Mouse (Mus musculus) embryonic facial prominence, embryonic 11.5 days (tissue): ENCODE results near the gene Hist1h2bp. TPM values are rescaled to one million over a fixed set of nuclear protein-coding genes. Genes with fewer than 3 reads are reported as not detected.
"Not testable (repeated sequence)": the region's sequence is repeated elsewhere in the genome, so short reads cannot be mapped to it uniquely, and the experiment has no call there.

Experiments used
- ATAC-seq: fragments of 200-750 bp; cut with Nextera tagmentation; replicated peaks from 2 replicates; pipeline ENCODE4 v1.8.0; 2017; ENCODE audit warnings: low read depth; ENCODE audit not compliant: insufficient number of reproducible peaks, low FRiP score, low TSS enrichment
- DNase-seq: peaks from one replicate; pipeline ENCODE4 v3.0.0-alpha.2; 2015; ENCODE audit warnings: low spot score
- H3K27ac ChIP-seq: fragments of 300-500 bp; sonication (generic); replicated peaks from 2 replicates; pipeline ENCODE4 v1.5.1; 2014; ENCODE audit warnings: mild to moderate bottlenecking, low read depth, low read length, control low read depth
- H3K27me3 ChIP-seq: fragments of 300-500 bp; sonication (generic); 2 replicates; pipeline ENCODE4 v1.6.1; 2014; ENCODE audit warnings: mild to moderate bottlenecking, low read length, moderate library complexity, mixed read lengths; ENCODE audit not compliant: control insufficient read depth, insufficient read depth
- H3K36me3 ChIP-seq: fragments of 300-500 bp; sonication (generic); replicated peaks from 2 replicates; pipeline ENCODE4 v1.6.1; 2014; ENCODE audit warnings: low read depth, mild to moderate bottlenecking, low read length, moderate library complexity, mixed read lengths; ENCODE audit not compliant: control insufficient read depth, insufficient read depth
- H3K4me1 ChIP-seq: fragments of 300-500 bp; sonication (generic); 2 replicates; pipeline ENCODE4 v1.6.1; 2014; ENCODE audit warnings: low read length, mixed read lengths; ENCODE audit not compliant: control insufficient read depth, insufficient read depth
- H3K4me2 ChIP-seq: fragments of 300-500 bp; sonication (generic); 2 replicates; pipeline ENCODE4 v1.6.1; 2014; ENCODE audit warnings: low read depth, mild to moderate bottlenecking, control low read depth, low read length, moderate library complexity
- H3K4me3 ChIP-seq: fragments of 300-500 bp; sonication (generic); 2 replicates; pipeline ENCODE4 v1.5.1; 2014; ENCODE audit warnings: low read depth, low read length, control low read depth
- H3K9ac ChIP-seq: fragments of 300-500 bp; sonication (generic); replicated peaks from 2 replicates; pipeline ENCODE4 v1.6.1; 2014; ENCODE audit warnings: mild to moderate bottlenecking, control low read depth, low read length
- H3K9me3 ChIP-seq: fragments of 300-500 bp; sonication (generic); replicated peaks from 2 replicates; pipeline ENCODE4 v1.6.1; 2016; ENCODE audit warnings: mild to moderate bottlenecking, low read length, inconsistent platforms, mixed read lengths; ENCODE audit not compliant: control insufficient read depth
- WGBS: fragments of 180-500 bp; shearing (Covaris S2); extraction: QIAGEN DNeasy Blood & Tissue Kit; methylation state at CpG from one replicate; pipeline ENCODE4 v1.1.7; 2014; 5-methylcytosine and 5-hydroxymethylcytosine counted together
- polyA plus RNA-seq: library from polyadenylated mRNA; unstranded; fragments of >200 nt; fragmentation: Nextera tagmentation; extraction: Ambion mirVana; gene quantifications from 2 replicates; pipeline ENCODE4 v1.2.1, GENCODE M21; 2014

Gene Hist1h2bp
- polyA plus RNA-seq, 1 experiment from 2014 or later, result 3.1 TPM

DNA sequence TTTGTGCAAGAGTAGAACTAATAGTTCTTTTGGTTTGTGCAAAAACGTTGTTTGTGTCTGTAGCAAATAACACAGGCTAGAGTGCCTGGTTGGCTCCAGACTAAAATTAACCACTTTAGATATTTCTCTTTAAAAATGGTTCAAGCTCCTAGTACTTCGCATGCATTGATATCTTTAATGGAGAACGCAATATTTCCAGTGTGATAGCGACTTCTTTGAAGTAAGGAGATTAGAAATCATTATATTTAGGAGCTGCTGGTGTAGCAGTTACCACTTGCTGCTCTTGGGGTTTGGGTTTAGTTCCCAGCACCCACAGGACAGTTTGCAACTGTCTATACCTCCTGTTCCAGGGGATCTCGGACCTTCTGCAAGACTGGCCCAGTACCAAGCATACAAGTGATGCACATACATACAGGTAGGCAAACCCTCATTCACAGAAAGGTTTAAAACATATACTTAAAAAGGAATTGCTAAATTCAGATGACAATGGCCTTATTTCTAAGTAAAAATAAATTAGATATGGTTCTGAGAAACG, 6.2 kb upstream of the Hist1h2bp start:
- 0 out of 2 replicates have a peak overlapping the region, but pooled peaks have one; percentile 4 for H3K4me3 ChIP-seq
- peak overlapping the region; percentile 96 for H3K9ac ChIP-seq
- H3K4me2 ChIP-seq, result peak overlapping the region; percentile 88; the same call in 1 of the 2 replicates
- no peaks in the 10 kb centered on the region for H3K36me3 ChIP-seq
- DNase-seq (no peak), ATAC-seq (no peak)
- WGBS, result 44% methylated on average over 6 of the region's 6 CpGs
- peak overlapping the region; percentile 99 for H3K27ac ChIP-seq
- no peaks in the 10 kb centered on the region for H3K9me3 ChIP-seq
- H3K27me3 ChIP-seq, result no peaks in the 10 kb centered on the region
- H3K4me1 ChIP-seq, result no peaks in the 10 kb centered on the region

DNA sequence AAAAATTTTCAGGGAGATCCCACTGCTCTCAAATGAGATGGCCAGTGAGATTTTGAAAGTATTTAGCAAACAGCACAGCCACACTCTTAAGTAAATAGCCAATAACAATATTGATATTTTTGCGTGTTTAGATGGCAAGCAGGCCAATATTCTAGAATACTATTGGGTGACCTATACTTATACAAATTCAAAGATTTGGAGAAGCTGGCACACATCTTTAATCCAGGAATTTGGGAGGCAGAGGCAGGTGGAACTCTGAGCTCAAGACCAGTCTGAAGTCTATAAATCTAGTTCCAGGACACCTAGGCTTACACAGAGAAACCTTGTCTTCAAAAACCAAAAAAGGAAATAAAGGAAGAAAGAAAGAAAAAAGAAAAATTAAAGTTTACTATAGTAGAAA, 5.6 kb upstream of the Hist1h2bp start:
- DNase-seq (no peak), ATAC-seq (no peak)
- Histone ChIP-seq H3K9ac (no peak overlapping the region), H3K27ac (no peak overlapping the region), H3K27me3 (no peaks in the 10 kb centered on the region), H3K4me2 (no peak overlapping the region), H3K9me3 (no peaks in the 10 kb centered on the region), H3K4me3 (no peak overlapping the region), H3K36me3 (no peaks in the 10 kb centered on the region), H3K4me1 (no peaks in the 10 kb centered on the region)
- WGBS, result 90% methylated on average over 1 of the region's 1 CpGs

DNA sequence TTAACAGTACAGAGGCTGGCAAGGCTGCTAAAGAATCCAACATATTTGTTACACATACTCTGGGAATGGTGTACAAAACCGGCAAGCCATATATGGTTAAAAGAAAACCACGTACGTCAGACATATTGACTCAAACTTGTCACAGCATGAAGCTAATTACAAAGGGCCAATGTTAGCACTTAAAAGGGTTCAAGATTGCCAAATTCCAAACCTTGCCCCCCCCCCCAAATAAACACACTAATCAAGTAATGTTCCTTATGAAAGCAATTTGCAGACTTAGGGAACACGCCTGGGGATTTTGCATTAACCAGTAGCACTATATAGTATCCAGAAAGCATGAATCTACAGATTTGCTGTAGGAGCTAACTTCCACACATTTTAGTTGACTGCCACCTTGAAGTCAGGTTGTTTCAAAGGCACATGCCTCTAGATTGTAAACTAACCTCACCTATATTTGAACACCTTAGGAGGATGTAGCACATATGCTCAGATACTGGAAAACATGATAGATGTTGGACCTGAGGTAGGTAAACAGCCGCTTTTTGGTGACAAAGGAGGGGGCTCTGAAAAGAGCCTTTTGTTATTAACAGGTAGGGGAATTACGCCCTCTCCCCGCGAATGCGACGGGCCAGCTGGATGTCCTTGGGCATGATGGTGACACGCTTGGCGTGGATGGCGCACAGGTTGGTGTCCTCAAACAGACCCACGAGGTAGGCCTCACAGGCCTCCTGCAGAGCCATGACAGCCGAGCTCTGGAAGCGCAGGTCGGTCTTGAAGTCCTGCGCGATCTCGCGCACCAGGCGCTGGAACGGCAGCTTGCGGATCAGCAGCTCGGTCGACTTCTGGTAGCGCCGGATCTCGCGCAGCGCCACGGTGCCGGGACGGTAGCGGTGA, 4.7 kb upstream of the Hist1h2bp start:
- peak overlapping the region; percentile 41 for H3K4me3 ChIP-seq
- ATAC-seq, H3K36me3 ChIP-seq, H3K4me1 ChIP-seq, H3K27me3 ChIP-seq, H3K9me3 ChIP-seq: not testable (repeated sequence)
- WGBS, result under 1% methylated on average over 14 of the region's 35 CpGs
- DNase-seq, result peak; percentile 76
- H3K9ac ChIP-seq, result peak overlapping the region; percentile 69
- H3K27ac ChIP-seq, result peak overlapping the region; percentile 90
- peak overlapping the region; percentile 47 for H3K4me2 ChIP-seq

DNA sequence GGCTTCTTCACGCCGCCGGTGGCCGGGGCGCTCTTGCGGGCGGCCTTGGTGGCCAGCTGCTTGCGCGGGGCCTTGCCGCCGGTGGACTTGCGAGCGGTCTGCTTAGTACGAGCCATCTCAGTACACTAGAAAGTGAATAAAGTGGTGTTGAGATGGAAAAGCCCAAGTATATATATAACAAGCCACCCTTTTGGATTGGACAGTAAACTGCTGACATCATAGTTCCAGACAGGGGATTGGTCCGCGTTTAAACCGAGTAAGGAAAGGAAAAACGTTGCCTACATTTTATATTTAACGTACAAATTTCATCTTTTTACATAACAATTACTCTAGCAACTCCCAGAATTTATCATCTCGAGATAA, 4.0 kb upstream of the Hist1h2bp start, which contains the start of gene Hist1h3i:
Hist1h3i (minus strand) TSS at position 116 of the 363 bp plus-strand sequence.
- Histone ChIP-seq H3K4me2 (peak within 1 kb of the TSS; percentile 47), H3K27me3 (no peaks in the 10 kb centered on the region)

DNA sequence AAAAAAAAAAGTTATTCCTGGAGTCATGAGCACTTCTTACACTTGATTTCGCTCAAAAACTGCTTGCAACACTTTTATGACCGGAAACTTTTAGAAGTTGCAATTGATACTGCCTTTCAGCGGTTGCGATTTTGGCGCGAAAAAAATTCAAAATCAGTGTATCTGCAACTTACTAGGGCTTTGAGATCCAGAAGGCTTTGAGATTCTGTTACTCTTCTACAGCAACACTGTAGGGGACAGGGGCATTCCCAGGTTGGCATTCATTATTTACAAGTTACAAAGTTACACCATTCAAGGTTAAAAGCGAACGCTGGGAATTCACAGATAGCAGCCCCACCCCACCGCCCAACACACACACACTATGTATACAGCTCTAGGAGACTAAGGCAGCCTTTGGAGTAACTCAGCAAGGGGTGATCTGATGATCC, 3.5 kb upstream of the Hist1h2bp start:
- Histone ChIP-seq H3K36me3 (no peaks in the 10 kb centered on the region), H3K27ac (peak overlapping the region; percentile 88), H3K9me3 (no peaks in the 10 kb centered on the region), H3K27me3 (no peaks in the 10 kb centered on the region), H3K4me1 (no peaks in the 10 kb centered on the region), H3K4me2 (peak overlapping the region; percentile 42), H3K4me3 (peak overlapping the region; percentile 25), H3K9ac (peak overlapping the region; percentile 60)
- DNase-seq, result peak; percentile 78
- ATAC-seq, result no peak
- 2% methylated on average over 9 of the region's 9 CpGs for WGBS

More for the DNA sequence above, 4.0 kb upstream of the Hist1h2bp start, which contains the start of gene Hist1h3i:
- Histone ChIP-seq H3K4me3 (peak within 1 kb of the TSS; percentile 41), H3K9me3 (no peaks in the 10 kb centered on the region), H3K9ac (peak within 1 kb of the TSS; percentile 69), H3K27ac (peak within 1 kb of the TSS; percentile 90), H3K4me1 (no peaks in the 10 kb centered on the region), H3K36me3 (no peaks in the 10 kb centered on the region)
- peak; percentile 68 for ATAC-seq
- DNase-seq, result peak; percentile 94
- WGBS, result under 1% methylated on average over 13 of the region's 20 CpGs

DNA sequence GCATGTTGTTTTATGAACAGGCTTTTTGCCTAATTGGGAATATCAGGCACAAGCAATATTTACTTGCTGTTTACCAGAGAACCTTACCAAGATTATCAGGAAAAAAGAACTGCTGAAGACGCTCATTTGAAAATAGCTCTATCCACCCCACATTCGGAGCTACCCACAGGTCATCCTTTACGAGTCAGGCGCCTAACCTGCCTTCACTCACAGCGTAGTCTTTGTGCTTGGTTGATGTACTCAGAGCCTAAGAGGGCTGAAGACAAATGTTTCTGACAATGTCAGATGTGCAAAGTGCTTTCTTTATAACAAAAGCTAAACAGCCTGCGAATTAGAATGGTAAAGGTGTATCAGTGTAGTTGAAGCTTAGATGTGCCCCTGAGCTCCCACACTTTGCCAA, 3.0 kb upstream of the Hist1h2bp start:
- Histone ChIP-seq H3K9ac (peak overlapping the region; percentile 60), H3K9me3 (no peaks in the 10 kb centered on the region), H3K27ac (peak overlapping the region; percentile 88), H3K4me1 (no peaks in the 10 kb centered on the region), H3K4me2 (no peak overlapping the region; the same call in 1 of the 2 replicates), H3K27me3 (no peaks in the 10 kb centered on the region), H3K4me3 (no peak overlapping the region), H3K36me3 (no peaks in the 10 kb centered on the region)
- 30% methylated on average over 6 of the region's 6 CpGs for WGBS
- DNase-seq (peak; percentile 32), ATAC-seq (no peak)

DNA sequence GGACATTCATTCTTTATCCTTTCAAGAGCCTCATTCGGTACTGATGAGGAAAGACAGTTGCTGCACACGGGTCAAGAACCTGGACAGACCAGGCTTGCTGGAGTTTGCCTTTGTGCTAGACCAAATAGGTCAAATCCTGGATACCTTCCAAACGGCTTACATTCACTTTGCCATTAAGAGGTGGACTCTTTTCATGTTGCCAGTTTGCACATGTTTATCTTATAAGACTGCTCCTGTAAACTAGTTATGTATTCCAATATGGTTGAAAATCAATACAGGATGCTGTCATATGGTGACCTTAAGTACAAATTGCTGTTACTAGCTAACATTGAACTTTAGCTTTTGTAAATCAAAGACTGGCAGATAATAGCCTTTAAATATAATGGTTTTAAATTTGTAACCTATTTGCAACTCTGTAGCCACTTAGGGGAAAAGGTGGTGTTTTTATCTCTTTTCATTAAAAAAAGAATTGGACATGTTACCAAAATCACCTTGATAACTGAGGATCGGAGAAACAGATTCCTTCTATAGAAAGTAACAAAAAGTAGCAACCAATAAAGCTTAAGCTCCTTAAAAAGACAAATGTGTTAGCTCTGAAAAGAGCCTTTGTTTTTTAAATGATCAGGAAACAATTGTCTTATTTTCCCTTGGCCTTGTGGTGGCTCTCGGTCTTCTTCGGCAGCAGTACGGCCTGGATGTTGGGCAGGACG, 917 bp upstream of the Hist1h2bp start:
- no peaks in the 10 kb centered on the region for H3K4me1 ChIP-seq
- H3K27me3 ChIP-seq, result no peaks in the 10 kb centered on the region
- 5% methylated on average over 8 of the region's 8 CpGs for WGBS
- peak overlapping the region; percentile 36 for H3K4me3 ChIP-seq
- peak overlapping the region; percentile 47 for H3K4me2 ChIP-seq
- peak; percentile 70 for DNase-seq
- no peaks in the 10 kb centered on the region for H3K9me3 ChIP-seq
- H3K9ac ChIP-seq, result peak overlapping the region; percentile 62
- no peak for ATAC-seq
- H3K36me3 ChIP-seq, result no peaks in the 10 kb centered on the region
- peak overlapping the region; percentile 86 for H3K27ac ChIP-seq
